21 mouse cellular contexts compared by ENCODE assay signal in the genomic region with DNA sequence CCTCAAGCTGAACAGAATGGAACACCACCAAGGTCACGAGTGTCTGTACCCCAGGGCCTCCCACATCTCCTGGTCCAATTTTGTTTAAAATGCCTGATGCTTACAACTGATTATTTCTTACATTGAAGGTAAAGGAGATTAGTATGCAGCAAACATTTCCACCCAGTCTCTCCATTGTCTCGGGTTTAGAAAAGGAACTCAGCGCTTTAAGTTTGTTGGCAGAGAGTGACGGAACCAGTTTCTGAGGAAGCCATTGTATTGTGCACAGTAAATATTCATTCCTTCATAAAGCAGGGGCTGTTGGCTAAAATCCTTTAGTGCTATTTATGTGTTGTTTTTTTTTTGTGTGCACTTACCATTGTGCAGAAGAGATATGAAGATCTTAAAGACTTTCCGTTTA. TPM values are rescaled to one million over a fixed set of nuclear protein-coding genes. Genes with fewer than 3 reads are reported as not detected.
A peak's percentile ranks its signal among the peaks of the same experiment; 100 is the strongest.
DNase-seq lines count a peak whose midpoint lies in the region; ATAC-seq and TF ChIP-seq lines count a peak whose summit lies in the region.
"Had no signal": no experiment of that assay in that cellular context is flagged by ENCODE, and none has a peak within 500 bp of the region (broad histone marks: within the 10 kb centered on the region; RNA-seq: fewer than 3 reads in every experiment).

No protein-coding gene starts in this region.

- no peaks in the 10 kb centered on the region for H3K9me3 ChIP-seq in heart, embryonic 16.5 days (replicated peaks; ENCODE audit: control insufficient read depth, low read length)
- no peaks in the 10 kb centered on the region for H3K9me3 ChIP-seq in neural tube, embryonic 13.5 days
- no peaks in the 10 kb centered on the region for H3K9me3 ChIP-seq in midbrain, postnatal 0 days (ENCODE audit: low read length)

- no peak for TF ChIP-seq CTCF in midbrain, postnatal 0 days (IDR thresholded peaks at IDR 0.05)

- H3K4me2 ChIP-seq in heart, embryonic 16.5 days (ENCODE audit: low read depth, low read length): no peak overlapping the region
- no peak overlapping the region for H3K4me2 ChIP-seq in neural tube, embryonic 13.5 days
- no peak overlapping the region for H3K4me2 ChIP-seq in midbrain, postnatal 0 days (ENCODE audit: low read depth, low read length, poor library complexity, severe bottlenecking)
- H3K4me2 ChIP-seq: liver, embryonic 11.5 days had no signal

- H3K9ac ChIP-seq in heart, embryonic 16.5 days (ENCODE audit: low read length): no peak overlapping the region
- no peak overlapping the region for H3K9ac ChIP-seq in neural tube, embryonic 13.5 days
- no peak overlapping the region for H3K9ac ChIP-seq in midbrain, postnatal 0 days (replicated peaks; ENCODE audit: low read length, poor library complexity, severe bottlenecking)

- H3K27me3 ChIP-seq in heart, embryonic 16.5 days (ENCODE audit: control insufficient read depth, insufficient read depth, low read length): no peaks in the 10 kb centered on the region
- H3K27me3 ChIP-seq in neural tube, embryonic 13.5 days: no peaks in the 10 kb centered on the region
- H3K27me3 ChIP-seq in midbrain, postnatal 0 days (ENCODE audit: insufficient read depth, low read length): no peaks in the 10 kb centered on the region

- ATAC-seq in heart, embryonic 16.5 days (replicated peaks; ENCODE audit: extremely low read depth, insufficient read depth, low FRiP score): no peak
- ATAC-seq in neural tube, embryonic 13.5 days (ENCODE audit: low read depth): no peak
- ATAC-seq in midbrain, postnatal 0 days (ENCODE audit: low FRiP score): no peak

- H3K4me1 ChIP-seq in heart, embryonic 16.5 days (ENCODE audit: control insufficient read depth, insufficient read depth, low read length): no peaks in the 10 kb centered on the region
- peaks cover 9% of the 10 kb centered on the region for H3K4me1 ChIP-seq in neural tube, embryonic 13.5 days (replicated peaks)
- no peaks in the 10 kb centered on the region for H3K4me1 ChIP-seq in midbrain, postnatal 0 days (ENCODE audit: insufficient read depth, low read length)

- peaks cover 25% of the 10 kb centered on the region for H3K36me3 ChIP-seq in heart, embryonic 16.5 days (ENCODE audit: control insufficient read depth, insufficient read depth)
- peaks cover 24% of the 10 kb centered on the region for H3K36me3 ChIP-seq in neural tube, embryonic 13.5 days
- H3K36me3 ChIP-seq in midbrain, postnatal 0 days (ENCODE audit: insufficient read depth, low read length): peaks cover 16% of the 10 kb centered on the region

- intact Hi-C loops in heart, postnatal 36 days (cut with DNase I): no loop called here

- no peak overlapping the region for H3K4me3 ChIP-seq in heart, embryonic 16.5 days (ENCODE audit: low read length)
- no peak overlapping the region for H3K4me3 ChIP-seq in neural tube, embryonic 13.5 days
- H3K4me3 ChIP-seq in midbrain, postnatal 0 days (ENCODE audit: low read depth, low read length): no peak overlapping the region

- peak overlapping the region; percentile 37; the same call in 1 of the 2 replicates for H3K27ac ChIP-seq in heart, embryonic 16.5 days (ENCODE audit: low read length)
- peak overlapping the region; percentile 72 for H3K27ac ChIP-seq in neural tube, embryonic 13.5 days (replicated peaks)
- peak overlapping the region; percentile 26; the same call in 1 of the 2 replicates for H3K27ac ChIP-seq in midbrain, postnatal 0 days (ENCODE audit: low read depth, low read length)

- WGBS in heart, embryonic 16.5 days: 76% methylated on average over 5 of the region's 5 CpGs
- 46% methylated on average over 5 of the region's 5 CpGs for WGBS in neural tube, embryonic 13.5 days
- WGBS in midbrain, postnatal 0 days: 29% methylated on average over 5 of the region's 5 CpGs

- no peak for DNase-seq in heart, postnatal 36 days
- DNase-seq in neural tube, embryonic 10.5 days (ENCODE audit: extremely low spot score, low spot score): no peak
- peak; percentile 31 for DNase-seq in midbrain, postnatal 0 days (ENCODE audit: low spot score)
- DNase-seq in cerebellum, postnatal 10 days: no peak
- DNase-seq in left cerebral cortex, adult 9 months (ENCODE audit: low spot score in 2 of 2): no peak
- DNase-seq in layer of hippocampus, postnatal 36 days: no peak
- DNase-seq: adrenal gland, adult 2 months; B cell, adult 2 months; cerebellum, adult 9-10 months; embryo, embryonic 11 days; kidney, postnatal 4 days had no signal

RNA-seq across cellular contexts. Expression of a gene that starts 47.0 kb away (rescaled TPM):
- not detected in 2 replicates for polyA plus RNA-seq in heart, embryonic 16.5 days (2015; fragmentation: Nextera tagmentation; extraction: Ambion mirVana)
- total RNA-seq in heart, postnatal 36 days (2021): not detected
- not detected in 2 replicates for polyA plus RNA-seq in neural tube, embryonic 13.5 days (2015; fragmentation: Nextera tagmentation; extraction: Ambion mirVana)
- total RNA-seq in midbrain, postnatal 0 days (2014; rRNA removed): not detected in 2 replicates
- polyA plus RNA-seq in midbrain, postnatal 0 days (2015; fragmentation: Nextera tagmentation; extraction: Ambion mirVana): not detected in 2 replicates
- total RNA-seq in layer of hippocampus, postnatal 36 days (2021): not detected
- total RNA-seq: adrenal gland, adult 2 months; gastrocnemius, adult 8-10 months; heart, adult 8-10 months; heart, postnatal 25 days; left cerebral cortex, postnatal 10 days had no signal
- polyA plus RNA-seq: adrenal gland, adult 2 months; kidney, adult 2 months; liver, embryonic 11.5 days; testis, adult 2 months; urinary bladder, adult 2 months had no signal
